Mouse (Mus musculus): Measurements from ENCODE around the gene A930033H14Rik. TPM values are rescaled to one million over a fixed set of nuclear protein-coding genes. Genes with fewer than 3 reads are reported as not detected.

Gene A930033H14Rik
- total and polyA plus RNA-seq, 3 experiments, result 0.11 TPM; not detected in 2

DNA sequence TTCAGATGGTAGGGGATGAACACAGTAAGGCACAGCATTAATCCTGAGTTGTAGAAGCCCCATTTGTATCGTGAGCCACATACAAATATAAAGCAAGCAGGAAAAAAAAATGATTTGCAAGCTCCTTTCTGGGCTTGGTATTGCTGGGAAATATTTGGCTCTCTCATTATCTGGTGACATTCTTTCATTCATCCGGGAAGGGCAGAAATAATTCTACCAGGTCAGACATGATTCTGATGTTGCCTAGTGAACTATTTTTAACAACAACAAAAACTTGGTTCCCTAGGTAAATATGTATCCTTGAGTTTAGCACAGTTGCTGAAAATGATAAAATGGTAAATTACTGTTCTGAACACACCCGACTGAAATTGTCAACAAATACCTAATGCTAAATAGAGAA, 40.5 kb downstream of the A930033H14Rik start:
- Histone ChIP-seq H3K4me1 (ENCODE audit: insufficient read depth, low read depth, low read length) (no peaks in the 10 kb centered on the region), H3K27me3 (ENCODE audit: insufficient read depth, low read length) (no peaks in the 10 kb centered on the region), H3K4me3 (ENCODE audit: low read depth, low read length) (no peak overlapping the region), H3K9me3 (replicated peaks) (peaks cover 32% of the 10 kb centered on the region), H3K36me3 (replicated peaks) (no peaks in the 10 kb centered on the region)
- DNase-seq (ENCODE audit: low spot score) (no peak), ATAC-seq (ENCODE audit: extremely low read depth, insufficient number of reproducible peaks, low FRiP score, poor library complexity, severe bottlenecking) (no peak)
- TF ChIP-seq TAL1 (conservative IDR thresholded peaks at IDR 0.05; ENCODE audit: low read depth, low read length) (no peak), GATA1 (IDR thresholded peaks at IDR 0.05; ENCODE audit: borderline replicate concordance, low read length) (no peak), POLR2AphosphoS5 (IDR thresholded peaks at IDR 0.05; ENCODE audit: insufficient replicate concordance, low read depth, low read length) (no peak), GATA2 (IDR thresholded peaks at IDR 0.05; ENCODE audit: borderline replicate concordance, low read depth, low read length) (no peak), CTCF (IDR thresholded peaks at IDR 0.05; ENCODE audit: low read depth, low read length) (no peak)

GRCm38 (mm10) chr10:69166514-69166913, 46.4 kb downstream of the A930033H14Rik start:
- no peak for TF ChIP-seq POLR2AphosphoS5 (IDR thresholded peaks at IDR 0.05; ENCODE audit: insufficient replicate concordance, low read depth, low read length)
- no peak for TF ChIP-seq GATA1 (IDR thresholded peaks at IDR 0.05; ENCODE audit: borderline replicate concordance, low read length)
- H3K4me1 ChIP-seq (ENCODE audit: insufficient read depth, low read depth, low read length), result no peaks in the 10 kb centered on the region
- no peaks in the 10 kb centered on the region for H3K27me3 ChIP-seq (ENCODE audit: insufficient read depth, low read length)
- no peaks in the 10 kb centered on the region for H3K36me3 ChIP-seq (replicated peaks)
- no peak overlapping the region for H3K4me3 ChIP-seq (ENCODE audit: low read depth, low read length)
- peaks cover 32% of the 10 kb centered on the region for H3K9me3 ChIP-seq (replicated peaks)
- no peak for ATAC-seq (ENCODE audit: extremely low read depth, insufficient number of reproducible peaks, low FRiP score, poor library complexity, severe bottlenecking)
- no peak for DNase-seq (ENCODE audit: low spot score)

GRCm38 (mm10) chr10:69165847-69166246, 47.1 kb downstream of the A930033H14Rik start:
- no peaks in the 10 kb centered on the region for H3K4me1 ChIP-seq (ENCODE audit: insufficient read depth, low read depth, low read length)
- no peak for TF ChIP-seq CTCF (IDR thresholded peaks at IDR 0.05; ENCODE audit: low read depth, low read length)
- H3K9me3 ChIP-seq (replicated peaks), result peaks cover 34% of the 10 kb centered on the region
- no peaks in the 10 kb centered on the region for H3K27me3 ChIP-seq (ENCODE audit: insufficient read depth, low read length)
- DNase-seq (ENCODE audit: low spot score) (no peak), ATAC-seq (ENCODE audit: extremely low read depth, insufficient number of reproducible peaks, low FRiP score, poor library complexity, severe bottlenecking) (no peak)
- H3K4me3 ChIP-seq (ENCODE audit: low read depth, low read length), result no peak overlapping the region
- no peaks in the 10 kb centered on the region for H3K36me3 ChIP-seq (replicated peaks)

DNA sequence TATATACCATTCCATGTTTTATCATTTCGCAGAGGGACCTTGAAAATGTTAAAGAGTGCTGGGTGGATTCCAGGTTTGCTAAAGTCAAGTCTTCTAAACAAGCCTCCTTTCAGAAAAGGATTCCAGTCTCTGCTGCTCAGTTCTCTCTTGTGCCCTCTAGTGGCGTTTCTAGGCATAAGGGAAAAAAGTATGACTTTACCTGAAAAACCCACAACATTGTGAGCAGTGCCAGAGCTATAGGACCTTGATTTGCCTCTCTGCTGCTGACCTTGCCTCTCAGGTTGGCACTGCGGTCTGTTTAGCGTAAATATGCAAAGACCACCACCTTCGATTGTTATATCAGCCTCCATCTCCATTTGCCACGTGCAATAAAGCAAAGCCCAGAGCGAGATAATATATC, 47.8 kb downstream of the A930033H14Rik start:
- no peaks in the 10 kb centered on the region for H3K4me1 ChIP-seq (ENCODE audit: insufficient read depth, low read depth, low read length)
- no peak overlapping the region for H3K4me3 ChIP-seq (ENCODE audit: low read depth, low read length)
- H3K9me3 ChIP-seq (replicated peaks), result peaks cover 37% of the 10 kb centered on the region
- TF ChIP-seq GATA2 (IDR thresholded peaks at IDR 0.05; ENCODE audit: borderline replicate concordance, low read depth, low read length) (no peak), GATA1 (IDR thresholded peaks at IDR 0.05; ENCODE audit: borderline replicate concordance, low read length) (no peak), CTCF (IDR thresholded peaks at IDR 0.05; ENCODE audit: low read depth, low read length) (no peak), POLR2AphosphoS5 (IDR thresholded peaks at IDR 0.05; ENCODE audit: insufficient replicate concordance, low read depth, low read length) (no peak), TAL1 (conservative IDR thresholded peaks at IDR 0.05; ENCODE audit: low read depth, low read length) (no peak)
- H3K27me3 ChIP-seq (ENCODE audit: insufficient read depth, low read length), result no peaks in the 10 kb centered on the region
- H3K36me3 ChIP-seq (replicated peaks), result no peaks in the 10 kb centered on the region
- ATAC-seq (ENCODE audit: extremely low read depth, insufficient number of reproducible peaks, low FRiP score, poor library complexity, severe bottlenecking) (no peak), DNase-seq (ENCODE audit: low spot score) (no peak)

GRCm38 (mm10) chr10:69163216-69163615, 49.7 kb downstream of the A930033H14Rik start:
- Histone ChIP-seq H3K9me3 (replicated peaks) (peaks cover 37% of the 10 kb centered on the region), H3K27me3 (ENCODE audit: insufficient read depth, low read length) (no peaks in the 10 kb centered on the region), H3K4me3 (ENCODE audit: low read depth, low read length) (no peak overlapping the region), H3K4me1 (ENCODE audit: insufficient read depth, low read depth, low read length) (no peaks in the 10 kb centered on the region), H3K36me3 (replicated peaks) (no peaks in the 10 kb centered on the region)
- no peak for ATAC-seq (ENCODE audit: extremely low read depth, insufficient number of reproducible peaks, low FRiP score, poor library complexity, severe bottlenecking)
- no peak for DNase-seq (ENCODE audit: low spot score)
- TF ChIP-seq GATA1 (IDR thresholded peaks at IDR 0.05; ENCODE audit: borderline replicate concordance, low read length), result no peak
- no peak for TF ChIP-seq GATA2 (IDR thresholded peaks at IDR 0.05; ENCODE audit: borderline replicate concordance, low read depth, low read length)
- TF ChIP-seq POLR2AphosphoS5 (IDR thresholded peaks at IDR 0.05; ENCODE audit: insufficient replicate concordance, low read depth, low read length), result no peak
- no peak for TF ChIP-seq CTCF (IDR thresholded peaks at IDR 0.05; ENCODE audit: low read depth, low read length)
- no peak for TF ChIP-seq TAL1 (conservative IDR thresholded peaks at IDR 0.05; ENCODE audit: low read depth, low read length)

DNA sequence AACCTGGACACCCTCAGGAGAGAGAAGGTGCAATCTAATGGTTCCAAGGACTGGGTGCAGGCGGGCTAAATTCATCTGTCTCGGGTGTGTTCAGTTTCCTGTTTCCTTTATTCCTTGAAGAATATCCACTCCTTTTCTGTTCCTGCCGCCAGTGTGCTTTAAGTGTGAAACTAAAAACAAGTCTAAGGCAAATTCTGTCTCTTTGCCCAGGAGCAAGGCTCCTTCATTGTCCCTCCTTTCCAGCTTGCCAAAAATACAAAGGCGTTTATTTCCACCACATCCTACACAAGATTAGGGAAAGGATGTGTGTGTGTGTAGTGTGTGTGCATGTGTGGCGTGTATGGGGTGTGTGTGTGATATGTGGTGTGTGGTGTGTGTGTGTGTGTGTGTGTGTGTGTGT, 50.3 kb downstream of the A930033H14Rik start:
- ATAC-seq (ENCODE audit: extremely low read depth, insufficient number of reproducible peaks, low FRiP score, poor library complexity, severe bottlenecking) (no peak), DNase-seq (ENCODE audit: low spot score) (no peak)
- H3K4me3 ChIP-seq (ENCODE audit: low read depth, low read length), result no peak overlapping the region
- no peaks in the 10 kb centered on the region for H3K36me3 ChIP-seq (replicated peaks)
- H3K27me3 ChIP-seq (ENCODE audit: insufficient read depth, low read length), result no peaks in the 10 kb centered on the region
- TF ChIP-seq POLR2AphosphoS5 (IDR thresholded peaks at IDR 0.05; ENCODE audit: insufficient replicate concordance, low read depth, low read length), result no peak
- no peak for TF ChIP-seq GATA1 (IDR thresholded peaks at IDR 0.05; ENCODE audit: borderline replicate concordance, low read length)
- no peak for TF ChIP-seq GATA2 (IDR thresholded peaks at IDR 0.05; ENCODE audit: borderline replicate concordance, low read depth, low read length)
- TF ChIP-seq TAL1 (conservative IDR thresholded peaks at IDR 0.05; ENCODE audit: low read depth, low read length), result no peak
- TF ChIP-seq CTCF (IDR thresholded peaks at IDR 0.05; ENCODE audit: low read depth, low read length), result no peak
- no peaks in the 10 kb centered on the region for H3K4me1 ChIP-seq (ENCODE audit: insufficient read depth, low read depth, low read length)
- peaks cover 38% of the 10 kb centered on the region for H3K9me3 ChIP-seq (replicated peaks)

DNA sequence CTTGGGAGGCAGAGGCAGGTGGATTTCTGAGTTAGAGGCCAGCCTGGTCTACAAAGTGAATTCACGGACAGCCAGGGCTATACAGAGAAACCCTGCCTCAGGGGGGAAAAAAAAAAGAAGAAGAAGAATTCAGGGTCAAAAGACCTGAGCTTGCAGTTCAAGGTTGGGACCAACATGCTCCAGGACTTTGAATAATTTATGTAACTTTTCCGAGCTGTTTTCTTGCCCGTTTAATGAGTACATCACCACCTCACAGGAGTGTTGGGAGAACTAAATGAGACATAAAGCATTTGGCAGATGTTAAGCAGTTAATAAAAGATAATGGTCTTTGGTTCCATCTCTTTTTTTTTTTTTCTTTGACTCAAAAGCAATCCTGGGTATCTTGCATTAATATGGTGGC, 51.4 kb downstream of the A930033H14Rik start:
- Histone ChIP-seq H3K27me3 (ENCODE audit: insufficient read depth, low read length) (no peaks in the 10 kb centered on the region), H3K4me1 (ENCODE audit: insufficient read depth, low read depth, low read length) (no peaks in the 10 kb centered on the region), H3K9me3 (replicated peaks) (peaks cover 35% of the 10 kb centered on the region), H3K4me3 (ENCODE audit: low read depth, low read length) (no peak overlapping the region), H3K36me3 (replicated peaks) (no peaks in the 10 kb centered on the region)
- ATAC-seq (ENCODE audit: extremely low read depth, insufficient number of reproducible peaks, low FRiP score, poor library complexity, severe bottlenecking) (no peak), DNase-seq (ENCODE audit: low spot score) (no peak)
- no peak for TF ChIP-seq TAL1 (conservative IDR thresholded peaks at IDR 0.05; ENCODE audit: low read depth, low read length)
- no peak for TF ChIP-seq GATA2 (IDR thresholded peaks at IDR 0.05; ENCODE audit: borderline replicate concordance, low read depth, low read length)
- TF ChIP-seq CTCF (IDR thresholded peaks at IDR 0.05; ENCODE audit: low read depth, low read length), result no peak
- no peak for TF ChIP-seq GATA1 (IDR thresholded peaks at IDR 0.05; ENCODE audit: borderline replicate concordance, low read length)
- TF ChIP-seq POLR2AphosphoS5 (IDR thresholded peaks at IDR 0.05; ENCODE audit: insufficient replicate concordance, low read depth, low read length), result no peak

All from G1E (cell line).